Mouse (Mus musculus): ENCODE measurements at regions not wholly inside any gene's neighbourhood (a gene's known extent, or its start where the extent isn't known, plus 50 kb on each side); places are given as distances from the start of the nearest gene placed in this dataset.

DNA sequence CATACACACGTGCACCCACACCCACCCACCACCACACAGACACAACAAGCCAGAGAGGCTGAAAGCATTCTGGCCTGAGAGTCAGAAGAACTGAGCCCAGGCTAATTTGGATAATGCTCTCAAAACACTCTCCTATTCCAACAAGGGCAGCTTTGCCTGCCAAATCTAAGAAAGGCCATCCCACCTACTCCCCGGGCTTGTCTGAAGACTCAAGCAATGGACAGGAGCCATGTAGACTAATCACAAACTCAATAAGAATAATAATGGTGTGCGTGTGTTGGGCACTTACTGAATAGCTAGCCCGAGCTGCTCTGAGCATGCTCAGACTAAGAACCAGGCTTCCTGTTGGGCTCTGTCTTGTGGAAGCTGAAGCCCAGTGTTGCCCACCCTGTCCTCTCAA, 108.8 kb upstream of the Tle3 start:
- DNase-seq (ENCODE audit: low spot score), result no peak

DNA sequence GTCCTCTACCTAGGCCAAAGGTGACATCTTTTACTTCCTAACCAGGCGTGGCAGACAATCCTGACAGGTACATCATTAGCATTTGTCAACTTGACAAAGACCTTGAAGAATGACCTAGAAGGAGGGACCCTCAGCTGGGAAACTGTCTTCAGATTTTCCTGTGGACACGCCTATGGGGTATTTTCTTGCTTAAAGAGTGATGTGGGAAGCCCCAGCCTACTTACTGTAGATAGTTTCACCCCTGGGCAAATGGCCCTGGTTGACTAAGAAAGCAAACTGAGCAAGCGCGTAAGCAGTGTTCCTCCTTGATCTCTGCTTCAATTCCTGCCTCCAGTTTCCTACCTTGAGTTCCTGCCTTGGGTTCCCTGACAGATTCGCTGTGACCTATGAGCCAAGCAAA, 106.7 kb upstream of the Tle3 start:
- no peak for DNase-seq (ENCODE audit: low spot score)

DNA sequence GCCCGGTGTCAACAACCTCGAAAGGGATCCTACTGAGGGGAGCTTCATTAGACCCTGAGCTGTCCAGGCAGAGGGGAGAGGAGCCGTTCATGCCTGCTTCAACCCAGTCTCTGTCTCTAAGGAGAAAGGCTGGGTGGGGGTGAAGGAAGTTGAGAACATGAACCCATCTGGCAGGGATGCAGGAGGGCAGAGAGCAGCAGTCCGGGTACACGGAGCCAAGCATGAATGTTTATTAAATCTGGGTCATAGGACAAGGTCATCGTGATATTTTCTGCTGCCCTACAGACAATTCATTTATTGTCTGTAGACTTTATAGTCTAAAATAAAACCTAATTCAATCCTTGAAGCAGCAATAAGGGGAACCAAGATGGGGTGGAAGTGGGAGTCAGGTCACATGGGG, 105.2 kb upstream of the Tle3 start:
- DNase-seq (ENCODE audit: low spot score), result no peak

DNA sequence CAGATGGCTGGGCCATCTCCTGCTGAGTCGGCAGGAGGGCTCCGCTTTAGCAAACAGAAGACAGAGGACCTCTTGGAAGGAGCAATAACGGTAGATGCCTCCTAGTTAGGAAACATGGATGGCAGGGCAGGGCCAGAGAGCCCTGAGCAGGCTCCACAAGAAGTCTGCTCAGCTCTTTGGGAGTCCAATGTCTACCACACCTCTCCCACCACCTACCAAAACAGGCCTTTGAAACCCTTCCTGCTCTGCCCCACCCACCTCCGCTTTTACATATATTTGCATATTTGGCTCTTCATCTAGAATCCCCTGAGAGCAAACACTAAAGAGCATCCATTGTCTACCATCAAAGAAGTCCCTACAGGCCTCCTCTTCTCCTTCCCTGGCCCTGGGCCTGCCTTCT, 104.6 kb upstream of the Tle3 start:
- no peak for DNase-seq (ENCODE audit: low spot score)

DNA sequence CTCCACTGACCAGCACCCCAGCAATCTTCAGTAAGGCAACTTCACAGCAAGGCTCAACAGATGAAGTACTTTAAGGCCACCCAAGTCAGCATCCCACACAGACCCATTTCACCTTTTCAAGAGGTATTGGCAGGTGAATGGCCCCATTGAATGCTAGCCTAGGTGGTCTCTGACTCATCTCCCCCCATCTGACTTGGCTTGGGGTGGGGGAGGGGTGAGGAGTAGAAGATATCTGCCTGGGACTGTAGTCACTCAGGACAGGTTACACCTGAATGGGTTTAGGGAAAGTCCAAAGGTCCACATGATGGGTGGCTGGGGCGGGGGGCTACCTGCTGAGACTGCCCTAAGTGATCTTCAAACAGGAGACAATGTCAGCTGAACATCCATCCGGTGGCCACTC, 104.0 kb upstream of the Tle3 start:
- no peak for DNase-seq (ENCODE audit: low spot score)

DNA sequence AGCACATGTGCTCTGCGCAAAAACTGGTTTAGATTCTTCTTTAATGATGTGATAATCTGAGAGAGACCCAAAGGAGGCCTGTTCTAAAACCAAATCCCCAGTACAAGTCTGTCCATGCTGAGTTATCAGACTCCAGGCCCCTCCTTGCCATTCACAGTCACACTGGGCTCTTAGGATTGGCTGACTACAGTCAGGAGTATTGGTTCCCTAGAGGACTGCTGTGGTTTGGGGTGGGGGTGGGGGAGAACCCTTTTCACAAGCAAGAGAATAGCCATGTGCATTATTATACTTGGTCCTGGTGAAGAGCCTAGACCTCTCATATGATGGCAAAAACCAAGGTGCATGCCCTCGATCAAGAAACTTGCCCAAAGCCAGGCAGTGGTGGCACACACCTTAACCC, 103.5 kb upstream of the Tle3 start:
- no peak for DNase-seq (ENCODE audit: low spot score)

DNA sequence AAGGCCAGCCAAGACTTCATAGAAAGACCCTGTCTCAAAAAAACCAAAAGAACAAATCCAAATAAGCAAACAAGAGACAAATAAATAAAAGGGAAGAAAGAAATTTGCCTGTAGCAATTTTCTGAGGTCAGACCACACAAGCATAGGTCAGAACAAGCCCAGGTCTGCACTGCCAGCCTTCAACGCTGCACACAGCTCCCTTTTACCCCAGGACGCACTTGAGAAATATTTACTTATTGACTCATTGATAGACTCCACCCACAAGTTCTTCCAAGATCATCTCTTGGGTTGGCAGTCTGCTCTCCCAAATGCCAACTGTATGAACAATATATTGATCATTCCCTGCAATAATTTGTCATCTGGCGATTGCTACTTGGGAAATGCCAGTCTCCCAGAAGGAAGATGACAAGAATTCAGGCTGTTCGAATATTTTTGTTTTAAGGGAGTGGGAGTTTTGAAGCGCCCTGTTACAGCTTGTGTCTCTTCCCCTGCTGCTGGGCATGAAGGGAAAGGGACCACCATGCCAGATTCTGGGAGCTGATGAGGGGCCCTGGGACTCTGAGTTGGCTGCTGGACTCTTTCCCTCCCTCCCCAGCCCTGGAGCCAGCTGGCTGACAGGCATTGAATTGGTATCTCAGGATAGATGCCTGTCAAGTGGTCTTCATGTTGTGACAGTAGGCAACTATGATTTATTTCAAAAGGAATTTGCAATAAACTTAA, 102.9 kb upstream of the Tle3 start:
- DNase-seq (ENCODE audit: low spot score), result no peak

DNA sequence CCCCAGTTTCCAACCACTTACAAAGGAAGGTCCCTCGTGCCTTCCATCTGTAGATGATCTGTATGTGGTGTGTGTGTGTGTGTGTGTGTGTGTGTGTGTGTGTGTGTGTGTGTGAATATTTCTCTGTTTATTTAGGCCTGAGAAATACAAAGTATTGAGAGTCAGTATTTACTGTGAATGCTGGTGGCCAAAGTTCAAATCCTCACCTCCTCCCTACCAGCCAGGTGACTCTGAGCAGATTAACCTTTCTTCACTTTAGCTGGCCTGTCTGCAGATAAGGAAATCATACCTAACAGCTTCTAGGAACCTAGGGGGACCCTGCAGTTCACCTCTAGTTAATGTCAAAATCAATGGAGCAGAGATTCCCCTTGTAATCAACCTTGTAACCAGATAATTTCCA, 100.9 kb upstream of the Tle3 start:
- no peak for DNase-seq (ENCODE audit: low spot score)

DNA sequence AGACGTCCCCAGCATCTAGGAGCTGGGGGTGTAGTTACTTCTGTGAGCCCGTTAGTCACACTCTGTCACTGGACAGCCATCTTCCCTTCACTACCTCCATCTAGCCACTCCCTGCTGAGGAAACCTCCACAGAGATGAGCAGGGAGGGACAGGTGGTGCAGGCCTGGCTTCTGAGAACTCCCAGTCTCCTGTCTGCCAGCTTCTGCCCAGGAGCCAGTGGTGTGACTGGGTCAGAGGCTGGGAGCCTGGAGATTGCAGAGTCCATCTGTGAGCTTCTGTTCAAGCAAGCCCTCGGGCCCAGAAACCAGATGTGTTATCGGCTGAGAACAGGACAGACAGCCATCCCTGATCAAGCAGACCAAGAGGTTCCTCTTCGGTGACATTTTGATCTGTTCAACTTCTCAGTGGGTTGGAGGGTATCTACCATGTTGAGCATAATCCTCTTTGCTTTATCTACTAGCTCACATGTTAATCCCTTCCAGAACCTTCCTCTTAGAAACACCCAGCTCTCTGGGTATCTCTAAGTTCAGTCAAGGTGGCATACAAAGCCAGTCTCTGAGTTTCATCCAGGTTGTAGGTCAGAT, 100.3 kb upstream of the Tle3 start:
- DNase-seq (ENCODE audit: low spot score), result no peak

DNA sequence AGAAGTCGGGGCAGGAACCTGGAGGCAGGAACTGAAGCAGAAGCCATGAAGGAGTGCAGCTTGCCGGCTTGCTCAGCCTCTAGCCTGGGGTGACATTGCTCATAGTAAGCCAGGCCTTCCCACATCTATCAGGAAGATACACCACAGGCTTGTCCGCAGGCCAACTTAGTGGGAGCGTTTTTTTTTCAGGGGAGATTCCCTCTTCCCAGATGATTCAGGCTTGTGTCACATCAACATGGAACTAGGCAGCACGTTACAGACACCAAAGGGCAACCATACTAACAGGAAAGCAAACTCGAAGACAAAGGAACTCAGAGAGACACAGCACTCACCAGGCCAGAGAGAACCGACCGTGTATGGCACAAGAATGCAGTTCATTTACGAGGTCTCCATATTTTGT, 98.1 kb upstream of the Tle3 start:
- DNase-seq (ENCODE audit: low spot score), result no peak

DNA sequence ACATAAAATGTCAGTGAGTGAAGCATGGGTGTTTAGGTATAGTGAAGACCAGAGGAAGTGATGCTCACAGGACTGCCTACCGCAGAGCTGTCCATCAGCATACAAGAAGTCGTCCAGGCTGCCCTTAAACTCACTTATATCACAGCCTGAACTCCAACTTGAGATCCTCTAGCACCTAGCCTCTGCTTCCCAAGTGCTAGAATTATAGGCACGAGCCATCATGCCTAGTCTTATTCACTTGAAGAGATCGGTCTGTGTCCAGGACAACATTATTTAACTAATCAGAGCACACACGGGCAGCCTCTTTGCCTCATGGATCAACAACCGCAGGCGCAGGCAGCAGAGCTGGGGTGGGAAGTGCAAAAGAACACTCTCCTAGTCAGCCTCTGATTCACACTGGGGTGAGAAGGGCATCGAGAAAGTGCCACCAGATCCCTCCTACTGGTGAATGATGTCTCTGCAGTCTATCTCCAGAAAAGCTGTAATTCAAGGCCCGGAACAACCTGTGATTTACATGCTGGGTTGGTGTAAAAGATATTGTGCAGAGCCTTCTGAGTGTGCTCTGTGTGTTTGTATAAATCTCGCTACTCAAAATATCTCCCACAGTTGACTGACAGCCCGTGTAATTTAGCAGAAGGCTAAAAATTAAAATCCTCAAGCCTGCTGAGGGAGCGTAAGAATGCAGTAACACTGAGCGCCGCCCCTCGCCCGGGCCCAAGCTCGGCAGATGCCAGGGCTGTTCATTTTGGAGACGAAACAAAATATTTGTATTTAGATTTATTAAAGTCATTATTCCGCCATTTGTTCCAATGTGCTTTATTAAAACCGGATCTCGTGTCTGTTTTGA, 94.6 kb upstream of the Tle3 start:
- DNase-seq (ENCODE audit: low spot score), result no peak

DNA sequence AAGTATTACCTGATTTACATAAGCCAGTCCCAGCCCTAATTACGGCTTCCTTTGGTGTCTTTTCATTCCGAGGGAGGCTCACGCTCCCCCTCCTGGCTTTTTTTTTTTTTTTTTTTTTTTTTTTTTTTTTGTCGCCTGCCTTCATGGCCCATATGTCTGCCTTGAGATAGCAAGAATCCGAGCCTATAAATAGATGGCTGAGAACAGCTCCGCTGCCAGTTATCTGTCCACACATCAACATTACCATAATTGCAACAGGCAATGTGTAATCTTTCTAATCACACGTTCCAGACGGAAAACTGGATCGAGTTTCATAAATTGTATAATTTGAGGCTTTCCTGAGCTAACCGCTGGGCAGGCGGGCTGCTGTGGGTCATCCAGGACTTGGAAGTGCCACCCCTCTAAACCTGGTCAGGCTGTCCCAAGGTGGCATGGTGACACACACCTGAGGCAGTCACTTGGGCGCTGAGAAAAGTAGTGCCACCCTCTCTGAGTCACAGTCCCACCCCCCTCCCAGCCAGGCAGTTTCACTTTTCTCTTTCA, 93.9 kb upstream of the Tle3 start:
- DNase-seq (ENCODE audit: low spot score), result no peak

DNA sequence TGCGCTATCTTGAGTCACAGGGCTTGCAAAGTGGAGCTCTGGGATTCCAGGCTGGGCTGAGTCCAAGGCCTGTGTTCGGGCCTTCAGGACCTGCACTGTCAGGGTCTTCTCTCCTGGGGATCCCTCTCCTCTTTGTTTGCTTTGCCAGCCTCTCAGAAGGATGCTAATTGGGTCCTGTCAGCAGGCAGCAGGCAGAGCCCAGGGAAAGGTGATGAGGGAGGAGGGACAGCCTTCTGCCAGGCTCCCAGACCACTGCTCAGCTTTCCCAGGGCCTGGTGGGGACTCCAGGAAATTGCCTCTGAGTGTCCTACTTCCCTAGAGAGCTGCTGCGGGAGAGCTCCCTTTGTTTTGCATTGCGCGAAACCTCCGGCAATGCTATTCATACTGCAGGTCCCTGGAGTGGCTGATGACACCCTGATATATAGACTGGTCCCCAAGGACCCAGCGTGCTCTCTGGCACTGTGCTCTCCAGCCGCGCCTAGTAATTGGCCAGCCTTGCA, 93.1 kb upstream of the Tle3 start:
- DNase-seq (ENCODE audit: low spot score), result no peak

DNA sequence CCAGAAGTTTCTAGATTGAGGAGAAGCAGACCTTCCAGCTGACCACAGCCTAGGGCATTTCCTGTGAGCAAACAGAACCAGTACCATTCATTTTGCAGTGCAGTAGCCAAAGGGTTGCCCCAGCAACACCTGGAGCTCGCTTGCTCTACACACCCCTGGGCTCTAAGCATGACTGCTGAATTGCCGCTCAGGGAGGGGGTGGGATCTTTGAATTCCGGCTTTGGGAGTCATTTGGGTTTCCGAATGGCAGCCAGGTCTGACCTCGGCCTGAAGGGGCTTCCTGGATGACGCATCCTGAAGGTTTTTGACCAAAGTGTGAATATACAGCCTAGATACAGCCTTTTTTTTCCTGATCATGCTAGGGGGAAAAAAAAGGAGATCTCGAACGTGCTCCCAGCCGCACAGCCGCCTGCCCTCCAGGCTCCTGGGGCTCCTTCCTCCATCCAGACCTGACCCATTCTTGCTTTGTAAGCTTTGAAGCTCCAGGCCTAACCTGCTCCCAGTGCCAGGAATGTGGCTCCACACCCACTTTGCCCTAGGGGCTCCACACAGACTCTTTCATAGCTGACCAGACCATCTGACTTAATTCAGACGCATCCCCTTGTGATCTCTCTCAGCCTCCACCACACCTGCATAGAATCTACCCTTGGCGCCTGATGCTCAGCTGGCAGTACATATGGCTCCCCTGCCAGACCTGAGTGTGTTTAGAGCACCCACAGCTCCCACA, 91.1 kb upstream of the Tle3 start:
- no peak for DNase-seq (ENCODE audit: low spot score)

DNA sequence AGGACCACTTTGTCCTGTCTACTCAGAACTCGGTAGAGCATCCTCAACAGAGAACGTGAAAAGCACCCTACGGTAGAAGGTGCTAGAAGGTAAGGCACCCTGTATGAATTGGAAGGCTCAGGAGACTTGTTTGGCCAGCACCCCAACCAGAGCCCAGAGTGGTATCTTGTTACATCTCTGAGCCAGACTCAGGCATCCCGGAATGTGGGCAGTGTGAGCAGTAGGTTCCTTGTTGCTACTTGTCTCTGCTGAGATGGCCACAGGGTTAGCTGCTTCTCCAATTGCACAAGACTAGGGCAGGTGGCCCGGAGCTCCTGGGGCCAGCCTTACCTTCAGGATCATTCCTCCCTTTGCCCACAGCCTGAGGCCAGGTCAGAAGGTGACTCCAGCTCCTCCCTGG, 88.9 kb upstream of the Tle3 start:
- DNase-seq (ENCODE audit: low spot score), result no peak

DNA sequence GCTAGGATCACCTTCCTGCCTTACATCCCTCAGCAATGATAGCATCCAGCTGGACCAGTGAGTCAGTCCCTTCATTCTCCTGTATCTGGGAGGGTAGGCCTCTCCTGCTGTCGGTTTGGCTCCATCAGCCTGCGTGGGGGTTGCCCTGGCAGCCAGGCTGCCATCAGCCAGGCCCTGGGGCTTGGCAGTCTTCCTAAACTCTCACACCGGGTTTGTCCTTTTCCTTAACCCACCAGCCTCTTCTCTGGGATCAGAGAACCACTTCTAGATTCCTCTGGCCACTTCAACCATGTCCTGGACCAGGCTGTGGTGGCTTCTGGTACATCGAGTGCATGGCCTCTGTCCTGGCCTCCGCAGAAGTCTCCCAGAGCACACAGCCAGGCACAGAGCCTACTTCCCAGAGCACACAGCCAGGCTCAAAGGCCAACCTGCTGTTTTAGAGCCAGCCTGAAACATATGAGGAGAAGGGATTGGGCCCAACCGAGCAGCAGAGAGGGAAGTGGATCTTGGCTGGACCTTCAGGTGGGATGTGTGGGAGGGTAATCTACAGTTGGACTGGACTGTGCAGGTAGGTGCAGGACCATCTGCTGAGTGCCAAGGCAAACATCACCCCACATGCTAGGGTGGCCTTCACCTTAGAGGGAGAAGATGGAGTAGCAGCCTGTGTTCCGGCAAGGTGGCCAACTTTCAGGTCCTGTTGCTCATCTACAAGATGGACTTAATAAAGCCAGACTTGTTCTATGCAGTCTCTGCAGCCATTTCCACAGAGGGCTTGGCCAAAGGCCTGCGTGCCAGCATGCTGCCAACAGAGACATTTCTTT, 87.8 kb upstream of the Tle3 start:
- no peak for DNase-seq (ENCODE audit: low spot score)

DNA sequence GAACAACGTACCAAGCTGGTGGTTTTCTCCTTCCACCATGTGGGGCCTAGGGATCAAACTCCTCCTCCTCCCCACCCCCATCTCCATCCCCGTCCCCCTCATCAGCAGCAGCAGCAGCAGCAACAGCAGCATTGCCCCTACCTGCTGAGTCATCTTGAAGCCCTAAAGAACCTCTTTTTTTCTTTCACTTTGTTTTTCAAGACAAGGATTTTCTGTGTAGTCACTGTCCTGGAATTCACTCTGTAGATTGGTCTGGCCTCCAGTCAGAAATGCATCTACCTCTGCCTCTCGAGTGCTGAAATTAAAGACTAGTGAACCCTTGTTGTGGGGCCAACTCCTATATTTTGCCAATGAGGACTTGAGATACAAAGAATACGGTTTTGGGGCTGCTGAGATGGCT, 85.6 kb upstream of the Tle3 start:
- no peak for DNase-seq (ENCODE audit: low spot score)

DNA sequence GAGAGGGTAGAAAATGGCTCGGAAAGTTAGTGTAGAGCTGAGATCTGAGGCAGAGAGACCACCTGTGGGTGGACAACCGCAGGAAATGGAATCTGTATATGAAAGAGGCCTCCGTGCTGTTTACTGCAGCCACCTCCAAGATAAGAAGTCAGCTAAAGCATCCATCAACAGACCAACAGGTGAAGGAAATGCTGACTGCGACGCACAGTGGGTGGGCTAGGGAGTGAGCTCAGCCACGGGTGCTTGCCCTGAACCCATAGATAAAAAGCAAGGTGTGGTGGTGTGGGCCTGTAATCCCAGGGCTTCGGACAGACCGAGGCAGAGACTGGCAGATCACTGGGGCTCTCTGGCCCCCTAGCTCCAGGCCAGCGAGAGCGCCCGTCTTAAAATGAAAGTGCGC, 83.0 kb upstream of the Tle3 start:
- DNase-seq (ENCODE audit: low spot score), result no peak

DNA sequence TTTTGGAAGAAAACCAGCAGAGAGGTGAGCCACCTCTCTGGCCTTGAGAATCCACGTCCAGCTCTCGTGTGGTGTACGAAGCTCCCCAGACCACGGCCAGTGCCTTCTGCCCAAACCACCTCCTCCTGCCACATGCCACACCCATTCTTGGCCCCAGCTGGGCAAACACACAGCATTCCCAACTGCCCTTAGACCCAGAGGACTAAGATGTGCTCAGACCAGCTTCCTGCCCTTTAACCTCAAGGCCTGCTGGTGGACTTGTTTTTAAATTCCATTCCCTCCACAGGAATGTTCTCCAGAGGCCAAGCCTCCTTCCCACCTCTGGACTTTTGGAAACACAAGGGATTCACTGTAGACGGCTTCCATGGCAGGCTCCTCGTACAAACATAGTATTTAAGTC, 82.5 kb upstream of the Tle3 start:
- DNase-seq (ENCODE audit: low spot score), result no peak

DNA sequence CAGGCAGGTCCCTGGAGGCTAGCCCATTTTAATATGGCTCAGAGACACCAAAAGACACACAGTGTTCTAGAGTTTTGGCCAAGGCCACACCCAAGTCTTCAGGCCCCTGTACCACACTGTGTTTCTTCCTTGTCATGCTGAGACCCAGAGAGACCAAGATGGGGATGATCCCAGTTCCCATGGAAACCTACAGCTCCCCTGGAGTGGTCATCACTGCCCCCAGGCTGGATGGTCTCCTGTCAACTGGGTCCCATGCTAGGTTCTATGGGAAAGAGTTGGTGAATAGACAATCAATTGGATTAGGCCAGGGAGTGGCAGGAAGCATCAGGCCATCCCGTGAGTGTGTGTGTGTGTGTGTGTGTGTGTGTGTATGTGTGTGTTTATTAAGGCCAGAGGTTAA, 80.5 kb upstream of the Tle3 start:
- DNase-seq (ENCODE audit: low spot score), result no peak

DNA sequence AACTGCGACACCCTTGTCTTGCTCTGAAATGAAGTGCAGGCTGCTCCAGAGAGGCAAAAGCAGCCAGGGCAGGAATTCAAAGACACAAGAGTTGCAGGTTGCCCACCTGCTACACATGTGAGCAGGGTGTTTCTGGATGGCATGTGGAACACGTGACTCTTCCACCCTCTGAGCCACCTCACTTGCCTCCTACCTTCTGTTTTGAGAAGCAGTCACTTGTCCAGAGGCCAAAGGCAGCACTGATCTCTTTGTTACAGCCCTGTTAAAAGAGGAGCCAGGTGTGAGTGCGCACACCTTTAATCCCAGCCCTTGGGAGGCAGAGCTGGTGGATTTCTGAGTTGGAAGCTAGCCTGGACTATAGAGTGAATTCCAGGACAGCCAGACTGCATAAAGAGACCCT, 79.7 kb upstream of the Tle3 start:
- DNase-seq (ENCODE audit: low spot score), result no peak

Measured in ovary, postnatal 10 days (tissue).